In the genomic region with DNA sequence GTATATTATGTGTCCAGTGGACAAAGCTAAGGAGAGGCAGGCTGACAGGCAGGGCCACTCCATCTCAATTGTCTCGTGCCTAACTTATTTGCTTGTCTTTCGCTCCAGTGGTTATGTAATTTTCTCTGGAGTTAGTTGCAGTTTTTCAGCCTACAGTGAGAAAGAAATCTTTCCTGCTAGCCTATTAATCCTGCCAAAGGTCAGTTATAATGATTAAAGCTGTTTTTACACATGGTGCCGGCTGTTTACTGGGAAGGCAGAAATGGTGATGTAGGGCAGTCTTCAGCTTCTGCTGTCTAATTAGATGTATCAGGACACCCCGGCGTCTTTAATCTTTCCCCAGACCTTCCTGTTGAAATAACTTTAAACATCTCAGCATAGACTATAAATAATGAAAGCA, we compare ENCODE assay signal across 17 mouse cellular contexts.
"Had no signal": no experiment of that assay in that cellular context is flagged by ENCODE, and none has a peak within 500 bp of the region (broad histone marks: within the 10 kb centered on the region; RNA-seq: fewer than 3 reads in every experiment).

No protein-coding gene starts in this region.

- H3K27me3 ChIP-seq: midbrain, embryonic 13.5 days; neural tube, embryonic 13.5 days had no signal

- H3K4me3 ChIP-seq: midbrain, embryonic 10.5 days; midbrain, embryonic 13.5 days; myocyte; neural tube, embryonic 13.5 days had no signal

- H3K4me2 ChIP-seq: lung, embryonic 14.5 days; midbrain, embryonic 13.5 days; neural tube, embryonic 13.5 days had no signal

- H3K9ac ChIP-seq: liver, embryonic 14.5 days; lung, embryonic 14.5 days; midbrain, embryonic 13.5 days; neural tube, embryonic 13.5 days had no signal

- H3K27ac ChIP-seq: liver, embryonic 14.5 days; midbrain, embryonic 10.5 days; midbrain, embryonic 13.5 days had no signal

- ATAC-seq: midbrain, embryonic 13.5 days had no signal

- DNase-seq: lung, adult 18-20 months; lung, embryonic 14.5 days; lung, postnatal 10 days; lung, postnatal 4 days; retina, postnatal 1 day; right cerebral cortex, adult 18-20 months; right cerebral cortex, postnatal 25 days; right cerebral cortex, postnatal 4 days; spleen, adult 18-20 months; thymus, adult 18-20 months; thymus, postnatal 14 days; thymus, postnatal 36 days had no signal

- H3K36me3 ChIP-seq: midbrain, embryonic 10.5 days; midbrain, embryonic 13.5 days; neural tube, embryonic 13.5 days had no signal

- H3K9me3 ChIP-seq: midbrain, embryonic 10.5 days; midbrain, embryonic 13.5 days; neural tube, embryonic 13.5 days had no signal
